In genomic region chr8:12535617-12536016, GRCm38 (mm10) we compare ENCODE assay signal across 18 mouse cellular contexts. TPM values are rescaled to one million over a fixed set of nuclear protein-coding genes. Genes with fewer than 3 reads are reported as not detected.
A peak's percentile ranks its signal among the peaks of the same experiment; 100 is the strongest.
DNase-seq lines count a peak whose midpoint lies in the region; ATAC-seq and TF ChIP-seq lines count a peak whose summit lies in the region.
"Had no signal": no experiment of that assay in that cellular context is flagged by ENCODE, and none has a peak within 500 bp of the region (broad histone marks: within the 10 kb centered on the region; RNA-seq: fewer than 3 reads in every experiment).

No protein-coding gene starts in this region.

- H3K9ac ChIP-seq in heart, embryonic 12.5 days = no peak overlapping the region
- H3K9ac ChIP-seq in lung, embryonic 15.5 days = no peak overlapping the region
- H3K9ac ChIP-seq: liver, embryonic 15.5 days had no signal

- no peak overlapping the region for H3K4me3 ChIP-seq in heart, embryonic 12.5 days
- H3K4me3 ChIP-seq in lung, embryonic 15.5 days = no peak overlapping the region
- no peak overlapping the region for H3K4me3 ChIP-seq in lung, adult 2 months (replicated peaks; ENCODE audit: extremely low read depth, low read depth, low read length)
- H3K4me3 ChIP-seq: liver, embryonic 15.5 days had no signal

- WGBS in heart, embryonic 12.5 days = 50% methylated on average over 9 of the region's 9 CpGs
- WGBS in lung, embryonic 15.5 days = 18% methylated on average over 9 of the region's 9 CpGs
- WGBS in lung, adult 2 months = 21% methylated on average over 9 of the region's 9 CpGs

- peaks cover 9% of the 10 kb centered on the region; the same call in 1 of the 2 replicates for H3K27me3 ChIP-seq in heart, embryonic 12.5 days (replicated peaks)
- H3K27me3 ChIP-seq in lung, embryonic 15.5 days = no peaks in the 10 kb centered on the region
- H3K27me3 ChIP-seq: liver, embryonic 15.5 days had no signal

- H3K4me2 ChIP-seq in heart, embryonic 12.5 days = no peak overlapping the region
- peak overlapping the region; percentile 3; the same call in 1 of the 2 replicates for H3K4me2 ChIP-seq in lung, embryonic 15.5 days
- H3K4me2 ChIP-seq: liver, embryonic 15.5 days had no signal

- peak; percentile 9 for DNase-seq in heart, postnatal 4 days
- no peak for DNase-seq in lung, adult 2 months
- DNase-seq in brain, adult 2 months (ENCODE audit: low read depth, low spot score) = peak; percentile 27
- peak; percentile 19 for DNase-seq in right cerebral cortex, postnatal 4 days
- no peak for DNase-seq in ovary, postnatal 36 days (ENCODE audit: low spot score)
- DNase-seq: adrenal gland, adult 2 months; heart, postnatal 10 days; thymus, postnatal 14 days had no signal

- no peak for TF ChIP-seq POLR2A in lung, adult 2 months (IDR thresholded peaks at IDR 0.05; ENCODE audit: borderline replicate concordance, extremely low read depth, low read depth, low read length)

- ATAC-seq in heart, embryonic 12.5 days (ENCODE audit: insufficient number of reproducible peaks, low FRiP score) = no peak
- no peak for ATAC-seq in lung, embryonic 15.5 days (ENCODE audit: borderline replicate concordance, extremely low read depth, low FRiP score, low TSS enrichment)
- ATAC-seq: CD4-positive, CD25-positive, alpha-beta regulatory T cell, adult 4 months; Patski had no signal

- no peak overlapping the region for H3K27ac ChIP-seq in heart, embryonic 12.5 days (ENCODE audit: poor library complexity, severe bottlenecking)
- H3K27ac ChIP-seq in lung, embryonic 15.5 days = no peak overlapping the region
- H3K27ac ChIP-seq: liver, embryonic 15.5 days had no signal

- H3K9me3 ChIP-seq in heart, embryonic 12.5 days (replicated peaks) = peaks cover 4% of the 10 kb centered on the region; the same call in 1 of the 2 replicates
- no peaks in the 10 kb centered on the region for H3K9me3 ChIP-seq in lung, embryonic 15.5 days
- H3K9me3 ChIP-seq: liver, embryonic 15.5 days had no signal

- no peak for TF ChIP-seq CTCF in lung, adult 2 months (IDR thresholded peaks at IDR 0.05; ENCODE audit: insufficient read depth, low read length)

- H3K36me3 ChIP-seq in heart, embryonic 12.5 days = no peaks in the 10 kb centered on the region
- no peaks in the 10 kb centered on the region for H3K36me3 ChIP-seq in lung, embryonic 15.5 days
- H3K36me3 ChIP-seq: liver, embryonic 15.5 days had no signal

- H3K4me1 ChIP-seq in heart, embryonic 12.5 days (replicated peaks) = no peaks in the 10 kb centered on the region; the same call in 1 of the 2 replicates
- H3K4me1 ChIP-seq in lung, embryonic 15.5 days = peaks cover 6% of the 10 kb centered on the region; the same call in 1 of the 2 replicates
- no peaks in the 10 kb centered on the region for H3K4me1 ChIP-seq in lung, adult 2 months (ENCODE audit: control insufficient read depth, insufficient read depth, low read length)
- H3K4me1 ChIP-seq: liver, embryonic 15.5 days had no signal

RNA-seq across cellular contexts. Expression of gene Spaca7, which starts 37.2 kb away (rescaled TPM):
- total RNA-seq in heart, postnatal 4 days (2021) = not detected
- polyA plus RNA-seq in heart, embryonic 12.5 days (2016; fragmentation: Nextera tagmentation; extraction: Ambion mirVana) = not detected in 2 replicates
- polyA plus RNA-seq in lung, embryonic 15.5 days (2015; fragmentation: Nextera tagmentation; extraction: Ambion mirVana) = not detected in 2 replicates
- not detected in 2 replicates for polyA plus RNA-seq in lung, adult 2 months (2012; rRNA removed)
- total RNA-seq: adrenal gland, adult 2 months; heart, postnatal 10 days; layer of hippocampus, adult 18-20 months; left cerebral cortex, postnatal 10 days; megakaryocyte-erythroid progenitor cell, adult 5-6 weeks had no signal
- polyA plus RNA-seq: adrenal gland, adult 2 months; CD4-positive, CD25-positive, alpha-beta regulatory T cell, adult 4 months; gonadal fat pad, adult 2 months; intestine, embryonic 14.5 days; liver, embryonic 15.5 days had no signal

Comparison
In these comparisons a context has a peak if more than half of its experiments do, and no peak if none do; other contexts are left out.
1. DNase-seq: peak in heart, postnatal 4 days (single experiment), brain, adult 2 months (single experiment) and right cerebral cortex, postnatal 4 days (single experiment); none in lung, adult 2 months (single experiment) and ovary, postnatal 36 days (single experiment).